Mouse (Mus musculus): Measurements from ENCODE around the gene Sap30l. TPM values are rescaled to one million over a fixed set of nuclear protein-coding genes. Genes with fewer than 3 reads are reported as not detected.

Gene Sap30l
- total and polyA plus RNA-seq, 3 experiments, result 17.1 to 23.1 (median 20.8) TPM

DNA sequence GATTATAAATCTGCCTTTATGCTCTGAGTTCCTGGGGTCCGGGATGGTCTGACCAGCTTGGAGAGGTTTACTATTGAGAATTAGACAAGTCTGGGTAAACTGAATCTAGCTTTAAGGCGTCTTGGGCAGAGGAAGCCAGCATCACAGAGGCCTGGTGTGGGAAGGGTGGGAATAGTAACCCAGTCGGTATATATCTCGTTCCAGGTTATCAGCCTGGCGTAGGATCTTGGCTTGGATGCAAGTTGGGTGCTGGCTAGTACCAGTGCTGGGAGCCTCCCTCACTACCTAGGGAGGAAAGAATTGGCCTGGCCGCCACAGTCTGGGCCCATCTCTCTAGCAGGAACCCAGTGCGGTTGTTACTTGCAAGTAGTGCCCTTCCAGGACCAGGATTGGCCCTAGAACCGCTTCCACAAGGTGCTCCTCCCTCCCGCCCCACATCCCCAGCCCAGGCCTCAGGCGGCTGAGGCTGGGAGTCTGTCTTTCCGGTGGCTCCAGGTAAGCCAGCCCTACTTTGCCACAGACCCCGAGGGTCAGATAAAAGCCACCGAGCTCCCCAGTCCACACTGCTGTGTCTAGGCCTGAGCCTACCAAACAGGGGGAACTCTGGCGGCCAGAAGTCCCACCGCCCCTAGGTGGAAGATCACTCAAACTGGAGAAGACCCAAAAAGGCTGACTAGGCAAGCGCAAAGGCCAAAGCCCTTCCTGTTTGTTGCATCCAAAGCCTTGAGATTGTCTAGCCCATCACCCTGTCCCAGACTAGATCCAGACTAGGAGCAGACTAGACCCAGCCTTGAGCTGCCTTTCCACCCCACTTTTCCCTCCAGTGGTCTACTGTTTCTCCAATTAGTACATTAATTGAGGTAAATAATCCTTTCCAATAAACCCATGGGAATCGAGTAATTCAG is 28.7 kb downstream of the Sap30l start:
- dilution Hi-C loops (cut with MboI; ENCODE audit: extremely low pct_ligation_motif_present, extremely low pct_unique_long_range_greater_than_20kb, low sequenced_read_pairs), result no loop called here

DNA sequence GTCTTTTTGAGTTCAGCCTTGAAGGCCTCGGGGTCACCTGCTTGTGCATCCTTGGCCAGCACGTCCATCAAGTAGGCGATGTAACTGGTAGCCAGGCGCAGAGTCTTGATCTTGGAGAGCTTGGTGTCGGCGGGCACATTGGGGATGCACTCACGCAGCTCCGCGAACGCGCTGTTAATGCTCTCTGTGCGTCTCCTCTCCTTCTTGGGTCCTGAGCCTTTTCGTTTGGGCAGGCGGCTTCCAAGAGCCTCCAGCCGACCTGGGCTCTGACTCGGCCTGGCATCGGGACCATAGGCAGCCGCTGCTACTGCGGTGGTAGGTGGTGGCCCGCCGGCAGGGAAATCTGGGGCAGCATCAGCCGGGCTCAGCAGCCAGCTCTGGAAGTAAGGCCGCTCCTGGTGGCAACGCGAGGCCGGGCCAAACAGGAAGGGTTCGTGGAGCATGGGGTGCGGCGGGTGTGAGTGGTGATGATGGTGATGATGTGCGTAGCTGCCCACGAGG is 29.9 kb downstream of the Sap30l start:
- dilution Hi-C loops (cut with MboI; ENCODE audit: extremely low pct_ligation_motif_present, extremely low pct_unique_long_range_greater_than_20kb, low sequenced_read_pairs) (no loop called here), in situ Hi-C loops (cut with MboI; ENCODE audit: low pct_ligation_motif_present, low pct_unique_long_range_greater_than_20kb, low sequenced_read_pairs) (no loop called here)
- TF ChIP-seq MEF2A (IDR thresholded peaks at IDR 0.05; ENCODE audit: borderline replicate concordance, low read depth, low read length), result no peak
- TF ChIP-seq CHD1 (IDR thresholded peaks at IDR 0.05; ENCODE audit: low read depth, low read length), result no peak
- no peak for TF ChIP-seq E2F4 (IDR thresholded peaks at IDR 0.05; ENCODE audit: insufficient replicate concordance, low read depth, low read length)
- no peak for TF ChIP-seq POLR2A (IDR thresholded peaks at IDR 0.05; ENCODE audit: low read depth, low read length)
- no peak for TF ChIP-seq ZC3H11A (IDR thresholded peaks at IDR 0.05; ENCODE audit: low read depth, low read length)
- no peaks in the 10 kb centered on the region for H3K4me1 ChIP-seq (ENCODE audit: control insufficient read depth in 1 of 2, insufficient read depth in 2 of 2)
- H3K27ac ChIP-seq (ENCODE audit: insufficient read depth, low read depth), result no peak overlapping the region
- no peaks in the 10 kb centered on the region for H3K9me3 ChIP-seq (replicated peaks; ENCODE audit: low read length)
- H3K36me3 ChIP-seq (replicated peaks in 1 of 2; ENCODE audit: control insufficient read depth in 1 of 2, insufficient read depth in 1 of 2, low read length in 1 of 2), result no peaks in the 10 kb centered on the region
- no peak overlapping the region for H3K9ac ChIP-seq (ENCODE audit: insufficient read depth, low read depth)
- no peaks in the 10 kb centered on the region for H3K79me2 ChIP-seq (replicated peaks; ENCODE audit: control insufficient read depth, extremely low read depth, insufficient read depth, poor library complexity, severe bottlenecking)
- H3K4me3 ChIP-seq (replicated peaks in 1 of 3; ENCODE audit: low read depth in 2 of 3, low read length in 2 of 3, poor library complexity in 1 of 3), result no peak overlapping the region
- DNase-seq (ENCODE audit: extremely low read depth), result no peak
- no peak overlapping the region for H3K4me2 ChIP-seq (ENCODE audit: insufficient read depth, low read depth, poor library complexity, severe bottlenecking)
- H3K27me3 ChIP-seq (replicated peaks), result peaks cover 91% of the 10 kb centered on the region

More for the DNA sequence above, 28.7 kb downstream of the Sap30l start:
- peaks cover 83% of the 10 kb centered on the region for H3K27me3 ChIP-seq (replicated peaks)
- H3K4me3 ChIP-seq (replicated peaks in 1 of 3; ENCODE audit: low read depth in 2 of 3, low read length in 2 of 3, poor library complexity in 1 of 3), result no peak overlapping the region
- TF ChIP-seq PAX5 (IDR thresholded peaks at IDR 0.05; ENCODE audit: low read length) (no peak), SMC3 (IDR thresholded peaks at IDR 0.05; ENCODE audit: low read depth, low read length) (no peak), USF1 (IDR thresholded peaks at IDR 0.05; ENCODE audit: low read depth, low read length) (no peak), POLR2AphosphoS2 (IDR thresholded peaks at IDR 0.05; ENCODE audit: low read depth, low read length) (no peak), SIN3A (IDR thresholded peaks at IDR 0.05; ENCODE audit: low read length) (no peak), HCFC1 (IDR thresholded peaks at IDR 0.05; ENCODE audit: low read depth, low read length) (no peak), E2F4 (IDR thresholded peaks at IDR 0.05; ENCODE audit: insufficient replicate concordance, low read depth, low read length) (no peak), RAD21 (IDR thresholded peaks at IDR 0.05; ENCODE audit: low read depth, low read length) (no peak), CTCF (conservative IDR thresholded peaks at IDR 0.05 in 1 of 2, IDR thresholded peaks at IDR 0.05 in 1 of 2; ENCODE audit: low read depth in 2 of 2, low read length in 2 of 2) (no peak), MAFK (IDR thresholded peaks at IDR 0.05; ENCODE audit: insufficient replicate concordance, low read length) (no peak), KAT2A (IDR thresholded peaks at IDR 0.05; ENCODE audit: insufficient replicate concordance, low read length) (no peak), ZKSCAN1 (IDR thresholded peaks at IDR 0.05; ENCODE audit: borderline replicate concordance, low read depth, low read length) (no peak), ETS1 (conservative IDR thresholded peaks at IDR 0.05; ENCODE audit: low read depth, low read length) (no peak), CHD1 (IDR thresholded peaks at IDR 0.05; ENCODE audit: low read depth, low read length) (no peak)
- H3K9me3 ChIP-seq (replicated peaks; ENCODE audit: low read length), result no peaks in the 10 kb centered on the region
- DNase-seq (ENCODE audit: extremely low read depth), result no peak
- H3K79me2 ChIP-seq (replicated peaks; ENCODE audit: control insufficient read depth, extremely low read depth, insufficient read depth, poor library complexity, severe bottlenecking), result no peaks in the 10 kb centered on the region
- H3K4me1 ChIP-seq (ENCODE audit: control insufficient read depth in 1 of 2, insufficient read depth in 2 of 2), result no peaks in the 10 kb centered on the region
- H3K4me2 ChIP-seq (ENCODE audit: insufficient read depth, low read depth, poor library complexity, severe bottlenecking), result no peak overlapping the region
- in situ Hi-C loops (cut with MboI; ENCODE audit: low pct_ligation_motif_present, low pct_unique_long_range_greater_than_20kb, low sequenced_read_pairs), result no loop called here
- H3K27ac ChIP-seq (ENCODE audit: insufficient read depth, low read depth), result no peak overlapping the region
- H3K36me3 ChIP-seq (replicated peaks in 1 of 2; ENCODE audit: control insufficient read depth in 1 of 2, insufficient read depth in 1 of 2, low read length in 1 of 2), result no peaks in the 10 kb centered on the region
- no peak overlapping the region for H3K9ac ChIP-seq (ENCODE audit: insufficient read depth, low read depth)

Measured in CH12.LX (cell line).